Mouse (Mus musculus) ES-CJ7 (cell line): ENCODE measurements around the gene Gm49320.

Experiments
- DNase-seq: peaks from one replicate; pipeline ENCODE4 v3.0.0; 2011; ENCODE audit warnings: low read depth, low spot score

The Gm49320 gene

GRCm38 (mm10) chr8:4259125-4259804 lies 20.6 kb downstream of the Gm49320 start, which contains the start of gene Ctxn1:
Gene Ctxn1 (minus strand): TSS chr8:4259274.
- peak; percentile 94 for DNase-seq

GRCm38 (mm10) chr8:4259805-4260170 lies 21.1 kb downstream of the Gm49320 start:
- no peak for DNase-seq

- DNase-seq: no peak
Observed at GRCm38 (mm10) chr8:4263105-4263791, 24.6 kb downstream of the Gm49320 start.

- DNase-seq: no peak
Observed at GRCm38 (mm10) chr8:4265160-4265914, 26.7 kb downstream of the Gm49320 start.

- DNase-seq: peak; percentile 72
Observed at GRCm38 (mm10) chr8:4267627-4268026, 29.0 kb downstream of the Gm49320 start.

- DNase-seq: no peak
Observed at GRCm38 (mm10) chr8:4269609-4270008, 30.9 kb downstream of the Gm49320 start.

- DNase-seq: peak; percentile 97
Observed at GRCm38 (mm10) chr8:4275275-4276110, 36.8 kb downstream of the Gm49320 start, which contains the start of gene Timm44. Gene Timm44 (minus strand): TSS chr8:4275913.

- no peak for DNase-seq
Observed at GRCm38 (mm10) chr8:4276111-4276465, 37.4 kb downstream of the Gm49320 start.

GRCm38 (mm10) chr8:4292738-4293137 lies 54.1 kb downstream of the Gm49320 start:
- no peak for DNase-seq

- DNase-seq: no peak
Observed at GRCm38 (mm10) chr8:4297822-4298221, 59.2 kb downstream of the Gm49320 start.
